Mouse (Mus musculus): ENCODE measurements around the gene Gm28308. TPM values are rescaled to one million over a fixed set of nuclear protein-coding genes. Genes with fewer than 3 reads are reported as not detected.
A peak's percentile ranks its signal among the peaks of the same experiment; 100 is the strongest.

Gm28308 gene
- polyA plus RNA-seq, 1 experiment from 2014 or later = not detected

GRCm38 (mm10) chr6:52233546-52234427 lies 20.6 kb upstream of the Gm28308 start:
- Histone ChIP-seq H3K27ac (ENCODE audit: low read depth) (no peak overlapping the region), H3K4me3 (ENCODE audit: low read depth, low read length) (0 out of 2 replicates have a peak overlapping the region, but pooled peaks have one; percentile 6), H3K4me1 (ENCODE audit: insufficient read depth) (0 out of 2 replicates have a peak, but pooled peaks cover 2% of the 10 kb centered on the region), H3K9ac (replicated peaks) (no peak overlapping the region), H3K36me3 (replicated peaks; ENCODE audit: insufficient read depth, low read length) (no peaks in the 10 kb centered on the region), H3K9me3 (ENCODE audit: low read length) (no peaks in the 10 kb centered on the region), H3K27me3 (ENCODE audit: insufficient read depth, low read length) (peaks cover 99% of the 10 kb centered on the region), H3K4me2 (ENCODE audit: low read depth, low read length) (no peak overlapping the region)
- 2% methylated on average over 64 of the region's 70 CpGs for WGBS (ENCODE audit: insufficient replicate concordance)
- DNase-seq (no peak), ATAC-seq (no peak)
- TF ChIP-seq EP300 (IDR thresholded peaks at IDR 0.05; ENCODE audit: low read depth) (no peak), CTCF (IDR thresholded peaks at IDR 0.05; ENCODE audit: low read depth) (no peak)

GRCm38 (mm10) chr6:52232984-52233545 lies 19.9 kb upstream of the Gm28308 start:
- Histone ChIP-seq H3K27me3 (ENCODE audit: insufficient read depth, low read length) (peaks cover 97% of the 10 kb centered on the region), H3K9me3 (ENCODE audit: low read length) (no peaks in the 10 kb centered on the region), H3K4me2 (ENCODE audit: low read depth, low read length) (no peak overlapping the region), H3K36me3 (replicated peaks; ENCODE audit: insufficient read depth, low read length) (no peaks in the 10 kb centered on the region), H3K27ac (ENCODE audit: low read depth) (no peak overlapping the region), H3K4me3 (ENCODE audit: low read depth, low read length) (no peak overlapping the region), H3K9ac (replicated peaks) (no peak overlapping the region), H3K4me1 (ENCODE audit: insufficient read depth) (0 out of 2 replicates have a peak, but pooled peaks cover 2% of the 10 kb centered on the region)
- no peak for ATAC-seq
- no peak for TF ChIP-seq CTCF (IDR thresholded peaks at IDR 0.05; ENCODE audit: low read depth)
- no peak for TF ChIP-seq EP300 (IDR thresholded peaks at IDR 0.05; ENCODE audit: low read depth)
- 5% methylated on average over 23 of the region's 23 CpGs for WGBS (ENCODE audit: insufficient replicate concordance)
- no peak for DNase-seq

GRCm38 (mm10) chr6:52232568-52232965 lies 19.4 kb upstream of the Gm28308 start:
- Histone ChIP-seq H3K9ac (replicated peaks) (no peak overlapping the region), H3K27ac (ENCODE audit: low read depth) (no peak overlapping the region), H3K36me3 (replicated peaks; ENCODE audit: insufficient read depth, low read length) (no peaks in the 10 kb centered on the region), H3K4me3 (ENCODE audit: low read depth, low read length) (no peak overlapping the region; the same call in 1 of the 2 replicates), H3K9me3 (ENCODE audit: low read length) (no peaks in the 10 kb centered on the region), H3K4me1 (ENCODE audit: insufficient read depth) (0 out of 2 replicates have a peak, but pooled peaks cover 2% of the 10 kb centered on the region), H3K4me2 (ENCODE audit: low read depth, low read length) (no peak overlapping the region), H3K27me3 (ENCODE audit: insufficient read depth, low read length) (peaks cover 97% of the 10 kb centered on the region)
- WGBS (ENCODE audit: insufficient replicate concordance) = 1% methylated on average over 18 of the region's 18 CpGs
- ATAC-seq (no peak), DNase-seq (no peak)
- TF ChIP-seq EP300 (IDR thresholded peaks at IDR 0.05; ENCODE audit: low read depth) = no peak
- no peak for TF ChIP-seq CTCF (IDR thresholded peaks at IDR 0.05; ENCODE audit: low read depth)

GRCm38 (mm10) chr6:52231885-52232567 lies 18.9 kb upstream of the Gm28308 start:
- no peaks in the 10 kb centered on the region for H3K9me3 ChIP-seq (ENCODE audit: low read length)
- WGBS (ENCODE audit: insufficient replicate concordance) = 2% methylated on average over 18 of the region's 18 CpGs
- H3K27me3 ChIP-seq (ENCODE audit: insufficient read depth, low read length) = peaks cover 97% of the 10 kb centered on the region
- H3K36me3 ChIP-seq (replicated peaks; ENCODE audit: insufficient read depth, low read length) = no peaks in the 10 kb centered on the region
- no peak for DNase-seq
- H3K4me3 ChIP-seq (ENCODE audit: low read depth, low read length) = no peak overlapping the region; the same call in 1 of the 2 replicates
- H3K9ac ChIP-seq (replicated peaks) = no peak overlapping the region
- ATAC-seq = no peak
- no peak overlapping the region for H3K27ac ChIP-seq (ENCODE audit: low read depth)
- no peak for TF ChIP-seq EP300 (IDR thresholded peaks at IDR 0.05; ENCODE audit: low read depth)
- TF ChIP-seq CTCF (IDR thresholded peaks at IDR 0.05; ENCODE audit: low read depth) = no peak
- no peak overlapping the region for H3K4me2 ChIP-seq (ENCODE audit: low read depth, low read length)
- 0 out of 2 replicates have a peak, but pooled peaks cover 2% of the 10 kb centered on the region for H3K4me1 ChIP-seq (ENCODE audit: insufficient read depth)

DNA sequence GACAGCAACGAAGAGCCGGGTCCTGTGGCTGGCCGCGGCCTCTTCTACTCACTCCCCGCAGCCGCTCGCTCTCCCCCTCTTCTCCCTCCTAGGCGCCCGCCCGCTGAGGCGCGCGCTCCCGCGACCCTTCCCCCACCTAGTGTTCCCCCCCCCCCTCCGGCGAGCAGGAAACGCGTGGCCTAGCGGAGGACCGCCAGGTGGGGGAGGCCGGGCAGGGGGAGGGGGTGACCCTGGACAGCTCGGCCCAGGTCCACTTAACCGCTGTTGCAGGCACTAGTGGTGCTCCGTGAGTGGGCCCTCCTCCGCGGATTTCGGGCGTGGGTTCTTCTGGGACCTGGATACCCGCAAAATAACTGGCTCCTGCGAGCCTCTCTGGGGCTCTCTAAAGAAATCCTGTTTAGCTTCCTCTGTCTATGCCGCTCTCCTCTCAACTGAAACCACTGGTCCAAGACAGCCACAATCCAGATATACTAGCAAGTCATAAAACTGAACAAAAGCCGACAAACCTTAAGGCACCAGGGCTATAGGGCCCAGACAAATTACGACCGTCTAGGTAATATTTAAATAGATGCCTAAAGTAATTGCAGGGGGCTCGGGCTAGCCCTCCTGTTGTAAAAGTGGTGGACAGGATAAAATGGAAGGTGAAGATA lies 17.5 kb upstream of the Gm28308 start, which contains the start of gene Hoxa9:
Gene Hoxa9 (minus strand): TSS at position 574 of the 650 bp plus-strand sequence.
- Histone ChIP-seq H3K27me3 (ENCODE audit: insufficient read depth, low read length) (peaks cover 97% of the 10 kb centered on the region), H3K4me2 (ENCODE audit: low read depth, low read length) (no peak within 1 kb of the TSS), H3K36me3 (replicated peaks; ENCODE audit: insufficient read depth, low read length) (no peaks in the 10 kb centered on the region), H3K4me1 (ENCODE audit: insufficient read depth) (0 out of 2 replicates have a peak, but pooled peaks cover 5% of the 10 kb centered on the region), H3K9me3 (ENCODE audit: low read length) (no peaks in the 10 kb centered on the region), H3K27ac (ENCODE audit: low read depth) (no peak within 1 kb of the TSS), H3K9ac (replicated peaks) (no peak within 1 kb of the TSS), H3K4me3 (ENCODE audit: low read depth, low read length) (no peak within 1 kb of the TSS)
- no peak for TF ChIP-seq CTCF (IDR thresholded peaks at IDR 0.05; ENCODE audit: low read depth)
- TF ChIP-seq EP300 (IDR thresholded peaks at IDR 0.05; ENCODE audit: low read depth) = no peak
- 3% methylated on average over 25 of the region's 36 CpGs for WGBS (ENCODE audit: insufficient replicate concordance)
- ATAC-seq = no peak
- DNase-seq = no peak
